Mouse (Mus musculus): ENCODE data around the gene Tgm7. TPM values are rescaled to one million over a fixed set of nuclear protein-coding genes. Genes with fewer than 3 reads are reported as not detected.

The Tgm7 gene
- polyA plus RNA-seq, 1 experiment from 2014 or later = not detected

DNA sequence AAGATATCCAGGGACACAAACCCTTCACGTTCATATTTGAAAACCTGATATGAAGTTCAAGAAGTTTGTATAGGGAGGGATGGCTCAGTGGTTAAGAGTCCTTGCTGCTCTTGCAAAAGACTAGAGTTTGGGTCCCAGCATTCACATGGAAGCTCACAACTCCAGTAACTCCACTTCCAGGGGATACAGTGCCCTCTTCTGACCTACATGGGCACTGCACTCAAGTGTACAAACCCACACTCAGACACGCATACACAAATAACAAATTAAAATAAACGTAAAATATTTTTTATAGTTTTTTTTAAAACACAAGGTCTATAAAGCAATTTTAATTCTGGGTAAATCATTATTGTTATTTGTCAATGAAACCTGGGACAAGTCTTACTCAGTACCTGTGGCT is 21.1 kb downstream of the Tgm7 start:
- Histone ChIP-seq H3K4me1 (ENCODE audit: control insufficient read depth, insufficient read depth, low read length) (no peaks in the 10 kb centered on the region), H3K27me3 (ENCODE audit: control insufficient read depth, insufficient read depth, low read length) (no peaks in the 10 kb centered on the region), H3K4me3 (ENCODE audit: low read depth, low read length) (no peak overlapping the region), H3K36me3 (ENCODE audit: control insufficient read depth, insufficient read depth, low read length) (no peaks in the 10 kb centered on the region), H3K9me3 (ENCODE audit: control insufficient read depth, low read length) (no peaks in the 10 kb centered on the region), H3K27ac (ENCODE audit: low read depth, low read length) (no peak overlapping the region), H3K9ac (ENCODE audit: low read length) (no peak overlapping the region), H3K4me2 (ENCODE audit: low read depth) (no peak overlapping the region)
- DNase-seq (ENCODE audit: low spot score) (no peak), ATAC-seq (ENCODE audit: insufficient read depth, low FRiP score, low TSS enrichment) (no peak)
- WGBS = 92% methylated on average over 3 of the region's 3 CpGs

- Histone ChIP-seq H3K4me2 (ENCODE audit: low read depth) (no peak within 1 kb of the TSS), H3K9me3 (ENCODE audit: control insufficient read depth, low read length) (no peaks in the 10 kb centered on the region), H3K4me3 (ENCODE audit: low read depth, low read length) (no peak within 1 kb of the TSS), H3K36me3 (ENCODE audit: control insufficient read depth, insufficient read depth, low read length) (no peaks in the 10 kb centered on the region), H3K4me1 (ENCODE audit: control insufficient read depth, insufficient read depth, low read length) (no peaks in the 10 kb centered on the region), H3K9ac (ENCODE audit: low read length) (no peak within 1 kb of the TSS), H3K27ac (ENCODE audit: low read depth, low read length) (no peak within 1 kb of the TSS), H3K27me3 (ENCODE audit: control insufficient read depth, insufficient read depth, low read length) (no peaks in the 10 kb centered on the region)
- ATAC-seq (ENCODE audit: insufficient read depth, low FRiP score, low TSS enrichment) = no peak
- DNase-seq (ENCODE audit: low spot score) = no peak
- WGBS = 64% methylated on average over 6 of the region's 6 CpGs
These were observed 24.0 kb downstream of the Tgm7 start, which contains the start of gene Tgm5 for GRCm38 (mm10) chr2:121085480-121086185. Tgm5 (minus strand) TSS chr2:121085841.

DNA sequence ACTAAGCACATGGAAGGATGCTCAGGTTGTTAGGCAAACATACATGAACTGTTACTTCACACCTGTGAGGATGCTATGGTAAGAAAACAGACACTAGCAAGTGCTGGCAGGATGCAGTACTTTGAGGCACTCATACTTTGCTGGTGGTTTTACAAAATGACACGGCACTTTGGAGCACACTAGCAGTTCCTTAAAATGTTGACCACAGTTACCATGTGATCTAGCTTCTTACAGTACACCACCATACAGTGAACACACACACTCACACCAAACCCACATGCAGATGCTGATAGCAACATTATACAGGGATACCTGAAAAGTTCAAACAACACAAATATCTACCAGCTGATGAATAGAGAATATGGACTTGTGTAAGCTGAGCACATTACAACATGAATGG is 27.0 kb downstream of the Tgm7 start:
- 91% methylated on average over 1 of the region's 1 CpGs for WGBS
- H3K36me3 ChIP-seq (ENCODE audit: control insufficient read depth, insufficient read depth, low read length) = no peaks in the 10 kb centered on the region
- no peaks in the 10 kb centered on the region for H3K27me3 ChIP-seq (ENCODE audit: control insufficient read depth, insufficient read depth, low read length)
- no peak for DNase-seq (ENCODE audit: low spot score)
- no peak overlapping the region for H3K4me3 ChIP-seq (ENCODE audit: low read depth, low read length)
- no peaks in the 10 kb centered on the region for H3K4me1 ChIP-seq (ENCODE audit: control insufficient read depth, insufficient read depth, low read length)
- H3K27ac ChIP-seq (ENCODE audit: low read depth, low read length) = no peak overlapping the region
- H3K9me3 ChIP-seq (ENCODE audit: control insufficient read depth, low read length) = no peaks in the 10 kb centered on the region
- no peak overlapping the region for H3K9ac ChIP-seq (ENCODE audit: low read length)
- no peak for ATAC-seq (ENCODE audit: insufficient read depth, low FRiP score, low TSS enrichment)
- no peak overlapping the region for H3K4me2 ChIP-seq (ENCODE audit: low read depth)

GRCm38 (mm10) chr2:121074747-121075146 is 34.8 kb downstream of the Tgm7 start:
- Histone ChIP-seq H3K9ac (ENCODE audit: low read length) (no peak overlapping the region), H3K4me3 (ENCODE audit: low read depth, low read length) (no peak overlapping the region), H3K4me2 (ENCODE audit: low read depth) (no peak overlapping the region), H3K4me1 (ENCODE audit: control insufficient read depth, insufficient read depth, low read length) (no peaks in the 10 kb centered on the region), H3K27me3 (ENCODE audit: control insufficient read depth, insufficient read depth, low read length) (no peaks in the 10 kb centered on the region), H3K9me3 (ENCODE audit: control insufficient read depth, low read length) (no peaks in the 10 kb centered on the region), H3K36me3 (ENCODE audit: control insufficient read depth, insufficient read depth, low read length) (no peaks in the 10 kb centered on the region), H3K27ac (ENCODE audit: low read depth, low read length) (no peak overlapping the region)
- no peak for DNase-seq (ENCODE audit: low spot score)
- no peak for ATAC-seq (ENCODE audit: insufficient read depth, low FRiP score, low TSS enrichment)
- WGBS = 82% methylated on average over 7 of the region's 7 CpGs

DNA sequence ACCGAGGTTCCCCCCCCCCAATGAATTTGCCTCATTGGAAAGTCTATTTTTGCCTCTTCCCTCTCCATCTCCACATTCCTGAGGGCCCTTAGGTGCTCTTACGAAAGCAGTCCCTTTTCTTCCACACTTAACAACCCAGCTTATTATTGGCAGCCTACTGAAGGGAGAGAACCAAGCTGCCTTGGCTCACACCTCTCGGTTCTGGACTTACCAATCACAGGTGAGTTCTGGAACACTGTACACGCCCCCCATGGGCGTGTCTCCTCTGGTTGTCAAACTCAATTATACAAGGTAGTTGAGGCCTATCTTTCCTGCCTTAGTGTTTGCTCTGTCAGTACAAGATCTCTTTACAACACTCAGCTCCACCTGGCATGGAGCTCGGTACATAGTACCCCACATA is 37.7 kb downstream of the Tgm7 start:
- ATAC-seq (ENCODE audit: insufficient read depth, low FRiP score, low TSS enrichment) = no peak

GRCm38 (mm10) chr2:121069506-121069905 is 40.1 kb downstream of the Tgm7 start:
- Histone ChIP-seq H3K4me1 (ENCODE audit: control insufficient read depth, insufficient read depth, low read length) (no peaks in the 10 kb centered on the region), H3K4me3 (ENCODE audit: low read depth, low read length) (no peak overlapping the region), H3K27ac (ENCODE audit: low read depth, low read length) (no peak overlapping the region), H3K4me2 (ENCODE audit: low read depth) (no peak overlapping the region), H3K27me3 (ENCODE audit: control insufficient read depth, insufficient read depth, low read length) (no peaks in the 10 kb centered on the region), H3K36me3 (ENCODE audit: control insufficient read depth, insufficient read depth, low read length) (no peaks in the 10 kb centered on the region), H3K9me3 (ENCODE audit: control insufficient read depth, low read length) (no peaks in the 10 kb centered on the region), H3K9ac (ENCODE audit: low read length) (no peak overlapping the region)
- 58% methylated on average over 6 of the region's 6 CpGs for WGBS
- no peak for DNase-seq (ENCODE audit: low spot score)
- no peak for ATAC-seq (ENCODE audit: insufficient read depth, low FRiP score, low TSS enrichment)

More for the DNA sequence above, 37.7 kb downstream of the Tgm7 start:
- no peaks in the 10 kb centered on the region for H3K9me3 ChIP-seq (ENCODE audit: control insufficient read depth, low read length)
- H3K4me3 ChIP-seq (ENCODE audit: low read depth, low read length) = no peak overlapping the region
- H3K4me1 ChIP-seq (ENCODE audit: control insufficient read depth, insufficient read depth, low read length) = no peaks in the 10 kb centered on the region
- DNase-seq (ENCODE audit: low spot score) = no peak
- no peak overlapping the region for H3K9ac ChIP-seq (ENCODE audit: low read length)
- WGBS = 80% methylated on average over 6 of the region's 6 CpGs
- H3K27ac ChIP-seq (ENCODE audit: low read depth, low read length) = no peak overlapping the region
- no peaks in the 10 kb centered on the region for H3K27me3 ChIP-seq (ENCODE audit: control insufficient read depth, insufficient read depth, low read length)
- H3K36me3 ChIP-seq (ENCODE audit: control insufficient read depth, insufficient read depth, low read length) = no peaks in the 10 kb centered on the region
- no peak overlapping the region for H3K4me2 ChIP-seq (ENCODE audit: low read depth)

DNA sequence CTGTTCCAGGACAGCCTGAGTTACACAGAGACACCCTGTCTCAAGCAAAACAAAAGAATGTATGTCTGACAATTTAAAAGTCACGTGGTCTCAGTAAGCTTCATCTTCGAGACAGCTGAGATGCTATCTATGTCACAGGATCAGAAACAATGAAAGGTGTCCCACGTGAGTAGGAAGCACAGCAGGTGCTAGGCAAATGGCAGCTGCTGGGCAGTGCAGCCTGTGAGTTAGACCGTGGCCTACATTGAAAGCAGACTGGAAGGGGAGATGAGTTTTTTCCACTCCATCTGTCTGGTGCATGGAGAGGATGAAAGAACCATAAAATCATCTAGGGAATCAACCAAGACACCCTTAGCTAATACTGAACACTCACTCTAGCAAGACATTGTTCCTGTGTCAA is 42.5 kb downstream of the Tgm7 start:
- H3K27me3 ChIP-seq (ENCODE audit: control insufficient read depth, insufficient read depth, low read length) = no peaks in the 10 kb centered on the region
- no peaks in the 10 kb centered on the region for H3K36me3 ChIP-seq (ENCODE audit: control insufficient read depth, insufficient read depth, low read length)
- no peak overlapping the region for H3K4me2 ChIP-seq (ENCODE audit: low read depth)
- no peak for ATAC-seq (ENCODE audit: insufficient read depth, low FRiP score, low TSS enrichment)
- 68% methylated on average over 4 of the region's 4 CpGs for WGBS
- H3K9ac ChIP-seq (ENCODE audit: low read length) = no peak overlapping the region
- H3K4me1 ChIP-seq (ENCODE audit: control insufficient read depth, insufficient read depth, low read length) = no peaks in the 10 kb centered on the region
- no peaks in the 10 kb centered on the region for H3K9me3 ChIP-seq (ENCODE audit: control insufficient read depth, low read length)
- no peak overlapping the region for H3K4me3 ChIP-seq (ENCODE audit: low read depth, low read length)
- no peak for DNase-seq (ENCODE audit: low spot score)
- no peak overlapping the region for H3K27ac ChIP-seq (ENCODE audit: low read depth, low read length)

DNA sequence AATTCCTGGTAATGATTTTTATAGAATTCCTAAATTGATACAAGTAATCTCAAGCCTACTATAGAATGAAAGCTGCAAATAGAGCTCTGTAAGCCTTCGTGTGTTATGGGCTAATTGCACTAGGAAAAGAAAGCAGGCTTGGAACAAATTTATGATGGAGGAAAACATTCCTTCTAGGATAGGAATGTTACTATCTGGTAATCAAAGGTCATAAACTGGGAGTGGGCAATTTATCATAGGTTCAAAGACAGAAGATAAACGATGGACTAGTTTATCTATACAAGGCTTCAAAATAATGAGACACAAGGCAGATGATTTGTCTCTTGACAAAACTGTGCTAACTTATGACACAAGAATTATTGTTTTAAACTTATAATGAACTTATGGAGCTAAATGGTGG is 48.3 kb downstream of the Tgm7 start:
- no peak for ATAC-seq (ENCODE audit: insufficient read depth, low FRiP score, low TSS enrichment)

DNA sequence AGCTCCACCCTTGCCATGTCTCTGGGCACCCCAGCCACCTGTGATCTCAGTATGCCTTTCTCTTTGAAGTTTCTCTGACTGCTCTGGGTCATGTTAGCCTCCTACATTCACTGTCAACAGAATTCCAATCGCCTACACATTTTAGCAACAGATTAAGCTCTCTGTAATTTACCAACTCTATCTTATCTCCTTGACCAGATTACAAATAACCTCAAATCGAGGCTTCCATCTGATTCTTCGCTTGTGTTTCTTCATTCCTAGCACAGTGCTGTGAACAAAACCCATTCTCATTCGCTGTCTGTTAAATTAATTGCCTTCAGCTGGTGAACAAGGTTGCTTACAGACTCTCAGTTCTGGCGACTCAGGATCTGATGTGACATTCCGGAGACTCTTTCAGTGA is 51.6 kb downstream of the Tgm7 start:
- ATAC-seq (ENCODE audit: insufficient read depth, low FRiP score, low TSS enrichment) = no peak
- H3K27ac ChIP-seq (ENCODE audit: low read depth, low read length) = no peak overlapping the region
- no peak overlapping the region for H3K9ac ChIP-seq (ENCODE audit: low read length)
- H3K27me3 ChIP-seq (ENCODE audit: control insufficient read depth, insufficient read depth, low read length) = no peaks in the 10 kb centered on the region
- no peak overlapping the region for H3K4me3 ChIP-seq (ENCODE audit: low read depth, low read length)
- H3K4me1 ChIP-seq (ENCODE audit: control insufficient read depth, insufficient read depth, low read length) = no peaks in the 10 kb centered on the region
- H3K4me2 ChIP-seq (ENCODE audit: low read depth) = no peak overlapping the region
- no peaks in the 10 kb centered on the region for H3K36me3 ChIP-seq (ENCODE audit: control insufficient read depth, insufficient read depth, low read length)
- no peaks in the 10 kb centered on the region for H3K9me3 ChIP-seq (ENCODE audit: control insufficient read depth, low read length)
- WGBS = 72% methylated on average over 6 of the region's 6 CpGs
- DNase-seq (ENCODE audit: low spot score) = no peak

More for the DNA sequence above, 48.3 kb downstream of the Tgm7 start:
- H3K4me2 ChIP-seq (ENCODE audit: low read depth) = no peak overlapping the region
- H3K4me1 ChIP-seq (ENCODE audit: control insufficient read depth, insufficient read depth, low read length) = no peaks in the 10 kb centered on the region
- WGBS = 75% methylated on average over 2 of the region's 2 CpGs
- no peak overlapping the region for H3K27ac ChIP-seq (ENCODE audit: low read depth, low read length)
- H3K36me3 ChIP-seq (ENCODE audit: control insufficient read depth, insufficient read depth, low read length) = no peaks in the 10 kb centered on the region
- H3K27me3 ChIP-seq (ENCODE audit: control insufficient read depth, insufficient read depth, low read length) = no peaks in the 10 kb centered on the region
- no peak overlapping the region for H3K4me3 ChIP-seq (ENCODE audit: low read depth, low read length)
- no peak overlapping the region for H3K9ac ChIP-seq (ENCODE audit: low read length)
- no peak for DNase-seq (ENCODE audit: low spot score)
- H3K9me3 ChIP-seq (ENCODE audit: control insufficient read depth, low read length) = no peaks in the 10 kb centered on the region

Data from neural tube, embryonic 11.5 days (tissue).